Mouse (Mus musculus): ENCODE measurements at regions not wholly inside any gene's neighbourhood (a gene's known extent, or its start where the extent isn't known, plus 50 kb on each side); places are given as distances from the start of the nearest gene placed in this dataset.

DNA sequence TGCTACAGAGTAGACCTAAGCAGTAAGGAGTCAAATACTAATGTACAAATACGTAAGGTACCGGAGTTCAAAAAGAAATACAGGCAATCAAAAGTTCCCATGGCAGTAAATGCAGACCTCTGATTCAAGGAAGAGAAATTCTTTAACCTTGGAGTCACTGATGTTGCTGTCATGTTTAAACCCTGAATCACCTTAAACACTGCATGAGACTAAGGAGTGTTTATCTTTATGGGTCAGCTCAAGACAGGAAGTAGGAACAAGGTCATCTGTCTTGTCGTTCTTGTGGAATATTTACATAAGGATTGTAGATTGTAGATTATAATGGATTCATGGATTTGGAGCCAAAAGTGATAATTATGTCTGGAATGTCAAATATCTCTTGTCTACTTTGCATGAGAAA lies 1708.7 kb upstream of the Slc10a2 start:
- DNase-seq (ENCODE audit: low read depth, low spot score) = no peak

- DNase-seq (ENCODE audit: low read depth, low spot score) = no peak
Measured at GRCm38 (mm10) chr8:6807116-6807515, 1702.0 kb upstream of the Slc10a2 start.

DNA sequence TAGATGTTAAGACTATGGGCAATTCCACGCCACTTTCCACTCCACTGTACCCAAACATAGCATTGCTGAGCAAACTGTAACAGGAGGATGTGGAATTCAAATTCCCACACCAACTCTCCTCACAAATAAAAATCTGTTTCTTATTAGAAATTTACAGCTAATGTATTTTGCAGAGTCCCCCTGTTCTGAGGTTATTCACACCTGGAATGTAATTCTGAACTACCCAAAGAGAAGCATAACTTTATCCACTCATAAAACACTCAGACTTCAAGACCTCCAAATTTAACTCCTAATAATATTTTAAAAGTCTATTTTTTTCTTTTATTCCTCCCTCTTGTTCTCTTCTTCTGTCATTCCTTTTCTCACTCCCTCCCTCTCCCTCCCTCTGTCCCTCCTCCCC lies 1698.0 kb upstream of the Slc10a2 start:
- no peak for DNase-seq (ENCODE audit: low read depth, low spot score)

- no peak for DNase-seq (ENCODE audit: low read depth, low spot score)
Measured at GRCm38 (mm10) chr8:6801076-6801475, 1695.9 kb upstream of the Slc10a2 start.

DNA sequence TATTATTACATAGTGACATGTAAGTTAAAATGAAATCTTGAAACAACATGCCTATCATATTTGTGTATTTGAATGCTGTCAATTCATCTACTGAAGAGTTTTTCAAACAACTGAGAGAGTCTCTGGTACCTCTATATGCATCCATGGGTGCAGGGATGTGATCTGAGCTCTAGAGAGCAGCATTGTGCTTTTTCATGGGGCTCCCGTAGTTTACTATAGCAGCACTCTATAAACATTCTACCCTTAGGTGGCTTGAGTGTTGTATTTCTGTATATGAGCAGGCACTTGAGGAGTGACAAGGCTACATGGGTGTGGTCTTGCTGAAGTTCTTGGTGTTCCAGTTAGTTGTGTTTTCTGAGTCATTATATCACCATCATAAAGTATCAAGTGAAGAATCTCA lies 1683.9 kb upstream of the Slc10a2 start:
- no peak for DNase-seq (ENCODE audit: low read depth, low spot score)

- no peak for DNase-seq (ENCODE audit: low read depth, low spot score)
Measured at GRCm38 (mm10) chr8:6780983-6781382, 1675.8 kb upstream of the Slc10a2 start.

DNA sequence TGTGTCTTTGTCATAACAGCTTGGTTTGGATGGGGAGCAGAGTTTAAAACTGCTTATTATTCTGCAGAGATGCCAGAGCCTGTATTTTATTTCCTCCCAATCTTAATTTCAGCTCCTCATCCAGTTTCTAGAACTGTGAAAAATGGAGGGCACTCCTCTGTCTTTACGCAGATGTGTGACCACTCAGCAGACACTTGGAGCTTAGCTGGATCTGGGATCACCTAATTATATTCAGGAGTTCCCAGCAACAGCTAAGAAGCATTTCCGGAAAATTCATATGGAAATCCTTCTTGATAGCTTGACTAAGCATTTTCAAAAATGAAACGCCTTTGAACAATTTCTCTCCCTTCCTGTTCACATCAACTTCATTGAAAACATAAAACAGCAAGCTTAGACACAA lies 1670.0 kb upstream of the Slc10a2 start:
- no peak for DNase-seq (ENCODE audit: low read depth, low spot score)

- no peak for DNase-seq (ENCODE audit: low read depth, low spot score)
Measured at GRCm38 (mm10) chr8:6729571-6729970, 1624.4 kb upstream of the Slc10a2 start.

- peak; percentile 13 for DNase-seq (ENCODE audit: low read depth, low spot score)
Measured at GRCm38 (mm10) chr8:6708886-6709449, 1603.8 kb upstream of the Slc10a2 start.

DNA sequence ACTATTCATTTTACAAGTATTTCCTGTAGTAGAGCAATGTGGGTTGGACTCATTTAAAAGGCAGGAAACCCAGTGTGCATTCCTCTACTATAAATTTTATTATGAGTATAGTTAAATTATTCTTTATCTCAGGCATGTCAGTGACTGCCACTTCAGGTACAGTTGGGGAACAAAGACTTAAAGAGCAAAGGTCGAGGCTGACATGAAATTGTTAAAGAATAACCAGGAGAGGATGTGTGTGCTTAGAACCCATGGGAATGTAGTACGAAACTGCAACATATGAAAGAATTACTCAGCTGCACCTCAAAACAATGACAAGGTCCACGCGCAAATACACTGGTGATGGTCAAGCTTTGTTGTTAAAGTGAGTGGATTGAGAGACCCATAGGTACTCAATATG lies 1583.4 kb upstream of the Slc10a2 start:
- no peak for DNase-seq (ENCODE audit: low read depth, low spot score)

- no peak for DNase-seq (ENCODE audit: low read depth, low spot score)
Measured at GRCm38 (mm10) chr8:6658860-6659259, 1553.7 kb upstream of the Slc10a2 start.

- no peak for DNase-seq (ENCODE audit: low read depth, low spot score)
Measured at GRCm38 (mm10) chr8:6657451-6657990, 1552.4 kb upstream of the Slc10a2 start.

DNA sequence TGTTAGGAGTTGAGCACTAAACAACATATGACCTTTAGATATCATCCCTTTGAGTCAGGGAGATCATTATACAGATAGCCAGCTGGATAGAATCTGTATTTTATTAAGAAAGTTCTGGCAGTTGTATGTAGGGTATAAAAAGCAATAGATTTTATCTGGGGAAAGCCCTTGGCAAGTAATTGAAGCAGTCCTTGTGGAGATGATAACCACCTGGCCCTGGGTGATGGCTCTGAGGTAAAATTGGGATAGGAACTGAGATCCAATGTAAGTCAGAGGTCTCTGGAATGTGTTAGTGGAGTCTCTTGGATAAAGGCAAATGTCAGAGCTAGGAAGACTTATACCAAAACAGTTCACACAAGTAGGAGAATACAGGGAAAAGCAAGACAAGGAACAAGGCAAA lies 1547.0 kb upstream of the Slc10a2 start:
- DNase-seq (ENCODE audit: low read depth, low spot score) = no peak

GRCm38 (mm10) chr8:6648083-6648482 lies 1542.9 kb upstream of the Slc10a2 start:
- DNase-seq (ENCODE audit: low read depth, low spot score) = no peak

DNA sequence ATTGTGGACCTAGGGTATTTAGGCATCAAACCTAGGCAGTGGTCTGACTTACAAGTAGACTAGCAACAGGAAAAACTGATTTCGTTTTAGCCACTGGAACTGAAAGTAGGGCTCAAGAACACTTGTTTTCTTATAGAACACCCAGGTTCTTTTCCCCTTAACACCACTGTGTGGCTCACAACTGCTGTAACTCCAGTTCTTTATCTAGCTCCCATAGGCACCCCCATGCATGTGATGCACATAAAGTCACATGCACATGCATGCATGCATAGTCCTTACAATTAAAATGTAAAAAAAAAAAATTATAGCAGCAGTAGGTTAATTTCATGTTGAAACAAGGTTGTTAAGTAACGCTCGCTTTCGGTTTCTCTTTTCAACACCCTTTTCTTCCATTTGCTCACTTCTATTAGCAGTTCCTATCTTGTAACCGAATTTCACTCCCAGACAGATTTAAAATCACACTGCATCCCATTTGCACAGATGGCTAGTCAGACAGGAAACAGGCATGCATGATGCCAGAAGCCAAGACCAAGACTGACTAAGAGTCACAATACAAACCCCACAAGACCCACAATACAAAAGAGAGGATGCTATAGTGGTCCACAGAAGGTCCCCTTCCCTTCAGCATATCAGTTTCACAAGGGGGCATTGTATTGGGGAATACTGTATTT lies 1540.3 kb upstream of the Slc10a2 start:
- no peak for DNase-seq (ENCODE audit: low read depth, low spot score)

DNA sequence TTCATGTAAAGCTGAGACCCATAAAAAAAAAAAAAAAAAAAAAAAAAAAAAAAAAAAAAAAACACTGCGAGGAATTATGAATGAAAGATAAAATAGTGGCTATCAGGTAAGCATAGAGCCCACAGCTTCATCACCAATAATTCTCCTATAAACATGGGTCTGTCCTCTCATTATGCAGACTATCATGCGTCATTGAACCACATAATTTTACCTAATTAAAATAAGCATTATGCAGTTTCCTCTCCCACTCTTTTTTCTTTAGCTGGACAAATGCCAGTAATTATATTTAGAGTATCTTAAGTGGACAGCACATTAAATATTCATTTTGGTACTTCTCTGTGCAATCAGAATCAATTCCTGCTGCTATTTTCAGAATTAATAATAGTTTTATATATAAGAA lies 1539.2 kb upstream of the Slc10a2 start:
- DNase-seq (ENCODE audit: low read depth, low spot score) = no peak

- DNase-seq (ENCODE audit: low read depth, low spot score) = no peak
Measured at GRCm38 (mm10) chr8:6627009-6627557, 1521.9 kb upstream of the Slc10a2 start.

- no peak for DNase-seq (ENCODE audit: low read depth, low spot score)
Measured at GRCm38 (mm10) chr8:6608891-6609290, 1503.7 kb upstream of the Slc10a2 start.

DNA sequence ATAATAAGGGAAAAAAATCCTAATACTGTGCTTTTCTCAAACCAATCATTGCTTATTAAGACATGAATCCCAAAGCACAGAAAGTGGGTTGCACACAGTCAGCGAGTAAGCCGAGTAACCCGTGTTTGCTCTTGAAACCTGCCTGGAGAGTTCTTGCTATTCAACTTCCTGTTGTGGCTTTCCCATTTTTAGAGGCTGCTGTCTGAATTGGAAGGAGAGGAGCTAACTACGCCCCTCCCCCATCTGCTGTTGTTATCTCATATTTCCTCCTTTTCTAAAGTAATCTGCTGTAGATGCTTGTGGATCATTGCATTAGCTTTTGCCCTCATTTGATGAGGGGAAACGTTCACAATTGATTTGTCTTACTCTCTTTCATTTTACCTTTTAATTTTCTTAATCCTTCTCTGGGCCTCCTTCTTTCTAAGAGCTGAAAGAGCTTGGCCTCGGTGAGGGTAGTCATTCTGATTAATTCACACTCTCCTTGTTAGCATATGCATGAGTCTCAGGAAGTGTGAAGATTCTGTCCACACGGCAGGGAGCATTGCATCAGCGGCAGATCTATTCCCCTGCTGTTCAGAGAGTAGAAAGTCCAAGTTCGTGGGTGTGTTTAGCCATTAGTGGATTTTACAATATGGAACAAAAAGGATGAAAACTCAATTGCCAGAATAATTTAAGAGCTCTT lies 1501.8 kb upstream of the Slc10a2 start:
- peak; percentile 13 for DNase-seq (ENCODE audit: low read depth, low spot score)

DNA sequence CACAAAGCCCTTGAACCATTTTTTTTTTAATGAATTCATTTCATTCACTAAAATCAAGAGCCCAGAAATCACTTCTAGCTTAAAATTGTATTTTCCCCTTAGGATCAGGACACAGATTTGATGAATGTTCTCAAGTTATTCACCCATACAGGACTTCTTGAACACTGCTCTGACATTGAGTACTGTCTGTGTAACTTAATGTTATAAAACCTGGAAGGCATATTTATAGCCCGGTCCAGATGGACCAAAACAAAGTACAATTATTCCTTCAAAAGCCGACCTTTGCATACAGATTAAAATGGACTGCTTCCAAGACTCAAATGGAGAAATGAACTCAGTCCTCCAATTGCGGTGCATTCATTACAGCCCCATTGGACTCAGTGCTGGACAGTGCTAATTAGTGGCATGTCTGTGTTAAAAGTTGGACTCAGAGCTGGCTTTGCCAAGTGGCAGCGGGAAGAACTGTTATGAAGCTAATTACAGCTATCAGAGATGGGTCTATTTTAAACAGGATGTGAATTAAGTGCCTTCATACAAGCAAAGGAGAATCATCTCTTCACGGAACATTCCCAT lies 1499.2 kb upstream of the Slc10a2 start:
- DNase-seq (ENCODE audit: low read depth, low spot score) = no peak

DNA sequence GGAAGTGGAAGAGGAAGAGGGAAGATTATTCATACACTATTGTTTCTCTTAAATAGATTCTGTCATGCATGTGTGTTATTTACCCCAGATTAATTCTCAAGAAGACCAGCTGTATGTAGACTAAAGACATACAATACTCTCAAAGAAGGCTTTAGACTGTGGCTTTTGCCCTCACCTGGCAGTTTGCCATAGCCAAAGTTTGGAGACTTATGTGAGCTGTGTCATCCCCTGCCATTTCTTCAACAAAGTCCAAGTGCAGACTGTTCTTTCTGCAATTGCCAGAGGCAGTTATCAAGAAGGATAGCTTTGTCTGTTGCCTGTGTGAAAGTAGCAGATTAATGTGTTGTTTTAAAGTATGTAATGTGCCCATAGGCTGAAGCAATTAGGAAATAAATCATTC lies 1485.0 kb upstream of the Slc10a2 start:
- DNase-seq (ENCODE audit: low read depth, low spot score) = no peak
